Mouse (Mus musculus) liver, embryonic 11.5 days (tissue): ENCODE results near the gene Rhpn2. TPM values are rescaled to one million over a fixed set of nuclear protein-coding genes. Genes with fewer than 3 reads are reported as not detected.

Experiments
- ATAC-seq: fragments of 200-750 bp; cut with Nextera tagmentation; replicated peaks from 2 replicates; pipeline ENCODE4 v1.8.0; 2017; ENCODE audit warnings: moderate number of reproducible peaks, mild to moderate bottlenecking, moderate TSS enrichment, moderate library complexity; ENCODE audit not compliant: low FRiP score
- DNase-seq: peaks from one replicate; pipeline ENCODE4 v3.0.0-alpha.2; 2017; ENCODE audit warnings: low spot score
- H3K27ac ChIP-seq: fragments of 300-500 bp; sonication (generic); 2 replicates; pipeline ENCODE4 v1.5.1; 2014; ENCODE audit warnings: mild to moderate bottlenecking, low read depth, low read length, control low read depth
- H3K27me3 ChIP-seq: fragments of 300-500 bp; sonication (generic); replicated peaks from 2 replicates; pipeline ENCODE4 v1.6.1; 2014; ENCODE audit warnings: low read length, mixed read lengths; ENCODE audit not compliant: control insufficient read depth, insufficient read depth
- H3K36me3 ChIP-seq: fragments of 300-500 bp; sonication (generic); 2 replicates; pipeline ENCODE4 v1.6.1; 2014; ENCODE audit warnings: mild to moderate bottlenecking, low read length, moderate library complexity, mixed read lengths; ENCODE audit not compliant: control insufficient read depth, insufficient read depth
- H3K4me1 ChIP-seq: fragments of 300-500 bp; sonication (generic); replicated peaks from 2 replicates; pipeline ENCODE4 v1.6.1; 2014; ENCODE audit warnings: low read length, mixed read lengths; ENCODE audit not compliant: control insufficient read depth, insufficient read depth
- H3K4me2 ChIP-seq: fragments of 300-500 bp; sonication (generic); 2 replicates; pipeline ENCODE4 v1.6.1; 2014; ENCODE audit warnings: mild to moderate bottlenecking, control low read depth, moderate library complexity
- H3K4me3 ChIP-seq: fragments of 300-500 bp; sonication (generic); 2 replicates; pipeline ENCODE4 v1.5.1; 2014; ENCODE audit warnings: low read depth, low read length, control low read depth
- H3K9ac ChIP-seq: fragments of 300-500 bp; sonication (generic); 2 replicates; pipeline ENCODE4 v1.6.1; 2014; ENCODE audit warnings: low read depth, low read length, control low read depth
- H3K9me3 ChIP-seq: fragments of 300-500 bp; sonication (generic); 2 replicates; pipeline ENCODE4 v1.6.1; 2016; ENCODE audit warnings: low read length, inconsistent platforms, mixed read lengths; ENCODE audit not compliant: control insufficient read depth
- WGBS: fragments of 180-500 bp; shearing (Covaris S2); extraction: QIAGEN DNeasy Blood & Tissue Kit; methylation state at CpG from one replicate; pipeline ENCODE4 v1.1.7; 2014; 5-methylcytosine and 5-hydroxymethylcytosine counted together
- polyA plus RNA-seq: library from polyadenylated mRNA; unstranded; fragments of >200 nt; fragmentation: Nextera tagmentation; extraction: Ambion mirVana; gene quantifications from 2 replicates; pipeline ENCODE4 v1.2.1, GENCODE M21; 2014

Gene Rhpn2
- polyA plus RNA-seq, 1 experiment from 2014 or later: 6.1 TPM

DNA sequence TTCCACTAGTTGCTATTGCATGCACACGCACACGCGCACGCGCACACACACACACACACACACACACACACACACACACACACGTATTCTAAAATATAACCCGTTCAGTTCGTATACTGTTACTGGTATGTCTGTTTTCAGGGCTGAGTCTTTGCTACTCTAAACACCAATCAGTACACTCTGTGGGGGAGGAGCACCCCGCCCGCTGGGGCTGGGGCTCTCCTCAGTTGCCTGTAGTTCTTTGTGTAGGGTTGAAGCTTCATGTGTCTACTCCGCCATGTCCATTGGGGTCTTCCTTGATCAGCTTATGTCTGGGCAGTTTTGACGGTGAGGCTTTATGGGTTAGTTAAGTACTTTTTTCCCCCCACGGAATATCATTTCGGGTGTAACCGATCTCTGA lies 19.3 kb downstream of the Rhpn2 start:
- no peaks in the 10 kb centered on the region for H3K36me3 ChIP-seq
- H3K4me1 ChIP-seq: no peaks in the 10 kb centered on the region
- H3K27ac ChIP-seq: no peak overlapping the region
- no peak for DNase-seq
- H3K27me3 ChIP-seq: no peaks in the 10 kb centered on the region
- no peak for ATAC-seq
- H3K4me2 ChIP-seq: no peak overlapping the region
- H3K4me3 ChIP-seq: no peak overlapping the region
- WGBS: 93% methylated on average over 15 of the region's 15 CpGs
- H3K9me3 ChIP-seq: no peaks in the 10 kb centered on the region
- H3K9ac ChIP-seq: no peak overlapping the region

DNA sequence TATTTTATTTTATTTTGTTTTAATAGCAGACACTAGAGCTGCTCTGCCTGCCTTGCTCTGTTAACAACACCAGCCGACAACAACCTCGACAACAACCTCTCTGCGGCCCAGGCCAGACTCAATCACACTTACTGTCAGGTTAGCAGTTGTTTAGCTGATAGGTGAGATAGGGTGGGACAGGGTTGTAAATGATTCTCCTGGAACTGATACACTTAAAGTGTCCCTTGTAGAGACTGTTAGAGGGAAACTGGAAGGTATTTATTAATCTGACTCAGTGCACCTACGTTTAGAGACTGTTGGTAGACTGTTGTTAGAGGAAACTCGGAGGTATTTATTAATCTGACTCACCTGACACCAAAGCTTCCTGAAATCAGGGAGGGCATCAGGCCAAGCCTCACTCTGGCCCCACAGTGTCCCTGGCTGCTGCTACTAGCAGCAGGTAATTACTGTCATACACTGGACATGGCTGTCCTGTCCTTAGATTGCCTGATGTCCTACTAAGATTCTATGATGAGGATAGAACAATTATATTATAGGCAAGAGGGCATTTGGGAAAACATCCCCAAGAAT lies 21.4 kb downstream of the Rhpn2 start:
- DNase-seq (no peak), ATAC-seq (no peak)
- H3K9ac ChIP-seq: no peak overlapping the region
- no peak overlapping the region for H3K4me3 ChIP-seq
- H3K27ac ChIP-seq: no peak overlapping the region
- no peaks in the 10 kb centered on the region for H3K4me1 ChIP-seq
- no peak overlapping the region for H3K4me2 ChIP-seq
- H3K27me3 ChIP-seq: no peaks in the 10 kb centered on the region
- no peaks in the 10 kb centered on the region for H3K36me3 ChIP-seq
- 54% methylated on average over 5 of the region's 5 CpGs for WGBS
- no peaks in the 10 kb centered on the region for H3K9me3 ChIP-seq

DNA sequence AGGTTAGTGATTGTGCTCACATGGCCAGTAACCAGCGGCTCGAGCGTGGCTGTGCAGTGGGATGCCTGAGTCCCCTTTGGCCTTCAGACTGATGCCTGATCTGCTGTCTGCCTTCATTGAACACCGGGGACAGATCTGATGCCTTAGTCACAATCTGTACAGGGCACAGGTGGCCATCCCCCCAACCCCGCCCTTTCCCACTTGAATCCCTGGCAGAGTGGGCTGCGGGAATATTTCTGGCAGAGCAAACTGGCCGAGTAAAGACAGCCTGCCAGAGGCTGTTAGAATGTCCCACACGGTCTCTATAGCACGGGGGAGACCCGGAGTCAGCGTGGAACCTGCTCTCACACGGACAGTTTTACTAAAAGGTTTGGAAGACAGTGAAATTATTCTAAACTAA lies 23.7 kb downstream of the Rhpn2 start:
- 83% methylated on average over 12 of the region's 12 CpGs for WGBS
- no peak for ATAC-seq
- Histone ChIP-seq H3K27me3 (no peaks in the 10 kb centered on the region), H3K4me3 (no peak overlapping the region), H3K9ac (no peak overlapping the region), H3K9me3 (no peaks in the 10 kb centered on the region), H3K27ac (no peak overlapping the region), H3K36me3 (no peaks in the 10 kb centered on the region), H3K4me1 (peaks cover 2% of the 10 kb centered on the region; the same call in 1 of the 2 replicates), H3K4me2 (no peak overlapping the region)
- DNase-seq: no peak

DNA sequence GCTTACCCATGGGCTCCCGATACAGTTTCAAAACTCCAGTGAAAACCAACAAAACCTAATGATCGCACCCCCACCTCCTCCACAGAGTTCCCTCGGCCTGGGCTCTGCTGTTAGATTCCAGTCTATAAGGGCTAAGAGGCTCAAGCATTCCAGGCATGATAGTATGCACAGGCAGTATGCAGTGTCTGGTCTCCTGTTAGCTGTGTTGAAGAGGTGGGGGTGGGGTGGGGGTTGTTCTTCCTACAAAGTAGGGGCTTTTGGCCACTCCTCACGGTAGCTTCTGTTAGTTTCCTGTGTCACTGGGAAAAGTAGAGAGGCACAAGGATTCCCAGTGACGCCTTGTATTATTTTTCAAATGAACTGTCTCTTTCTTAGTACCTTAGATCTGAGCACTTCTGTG lies 28.3 kb downstream of the Rhpn2 start:
- DNase-seq (no peak), ATAC-seq (no peak)
- Histone ChIP-seq H3K4me2 (no peak overlapping the region), H3K27ac (no peak overlapping the region), H3K9me3 (no peaks in the 10 kb centered on the region), H3K36me3 (no peaks in the 10 kb centered on the region), H3K4me3 (no peak overlapping the region), H3K9ac (no peak overlapping the region), H3K27me3 (no peaks in the 10 kb centered on the region), H3K4me1 (peaks cover 4% of the 10 kb centered on the region; the same call in 1 of the 2 replicates)
- WGBS: 53% methylated on average over 5 of the region's 5 CpGs

DNA sequence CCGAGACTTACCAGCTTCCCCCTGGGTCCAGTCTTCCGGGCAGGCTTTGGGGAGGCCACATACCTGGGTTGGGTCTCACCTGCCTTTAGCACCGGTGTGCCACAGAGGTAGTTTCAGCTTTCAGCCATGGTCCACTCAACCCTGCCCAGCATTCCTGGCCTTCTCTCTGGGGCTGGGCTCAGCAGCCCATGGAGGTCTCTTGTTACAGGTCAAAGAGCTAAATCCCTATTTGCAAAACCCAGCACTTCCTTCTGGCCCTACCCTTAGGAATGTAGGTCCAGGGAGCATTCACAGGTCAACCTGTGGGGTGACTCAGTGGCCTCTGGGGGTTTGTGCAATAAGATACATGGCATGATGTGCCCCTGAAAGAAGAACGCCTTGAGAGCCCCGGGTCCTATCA lies 28.9 kb downstream of the Rhpn2 start:
- Histone ChIP-seq H3K27ac (no peak overlapping the region), H3K36me3 (no peaks in the 10 kb centered on the region), H3K27me3 (no peaks in the 10 kb centered on the region), H3K9ac (no peak overlapping the region), H3K9me3 (no peaks in the 10 kb centered on the region), H3K4me3 (no peak overlapping the region), H3K4me2 (no peak overlapping the region), H3K4me1 (peaks cover 4% of the 10 kb centered on the region; the same call in 1 of the 2 replicates)
- ATAC-seq (peak; percentile 57), DNase-seq (no peak)
- WGBS: 70% methylated on average over 5 of the region's 5 CpGs

DNA sequence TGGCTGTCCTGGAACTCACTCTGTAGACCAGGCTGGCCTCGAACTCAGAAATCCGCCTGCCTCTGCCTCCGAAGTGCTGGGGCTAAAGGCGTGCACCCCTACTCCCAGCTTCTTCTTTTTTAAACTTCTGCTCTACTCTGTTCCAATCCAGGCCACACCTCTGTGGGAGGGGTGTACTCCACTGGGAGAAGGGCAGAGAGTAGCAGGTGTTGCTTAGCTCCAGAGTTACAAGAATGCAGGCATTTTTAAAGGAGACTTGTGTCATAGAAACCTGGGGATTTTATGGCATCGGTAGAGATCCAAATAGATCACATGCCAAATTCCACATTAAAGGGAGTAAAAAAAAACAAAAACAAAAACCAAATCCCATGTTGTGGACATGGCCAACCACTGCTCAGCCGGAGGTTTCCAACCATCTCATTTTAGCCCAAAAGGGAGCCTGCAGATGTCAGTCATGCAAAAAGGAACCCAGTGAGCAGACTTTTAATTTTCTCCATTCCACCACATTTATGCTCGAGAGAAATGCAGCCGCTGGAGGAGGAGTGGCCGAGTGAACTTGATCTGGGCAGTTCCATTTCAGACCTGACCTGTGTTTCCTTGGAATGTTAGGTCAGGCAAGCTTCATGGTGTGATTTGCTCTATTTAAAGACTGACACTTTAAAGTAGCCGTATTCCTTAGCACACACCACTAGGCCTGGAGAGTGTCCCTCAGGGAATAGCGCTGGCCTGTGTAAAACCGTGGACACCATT lies 31.4 kb downstream of the Rhpn2 start:
- Histone ChIP-seq H3K9ac (no peak overlapping the region), H3K4me1 (peaks cover 4% of the 10 kb centered on the region; the same call in 1 of the 2 replicates), H3K9me3 (no peaks in the 10 kb centered on the region), H3K27me3 (no peaks in the 10 kb centered on the region), H3K4me2 (no peak overlapping the region), H3K36me3 (no peaks in the 10 kb centered on the region), H3K4me3 (no peak overlapping the region), H3K27ac (no peak overlapping the region)
- ATAC-seq: no peak
- no peak for DNase-seq
- WGBS: 77% methylated on average over 12 of the region's 12 CpGs

DNA sequence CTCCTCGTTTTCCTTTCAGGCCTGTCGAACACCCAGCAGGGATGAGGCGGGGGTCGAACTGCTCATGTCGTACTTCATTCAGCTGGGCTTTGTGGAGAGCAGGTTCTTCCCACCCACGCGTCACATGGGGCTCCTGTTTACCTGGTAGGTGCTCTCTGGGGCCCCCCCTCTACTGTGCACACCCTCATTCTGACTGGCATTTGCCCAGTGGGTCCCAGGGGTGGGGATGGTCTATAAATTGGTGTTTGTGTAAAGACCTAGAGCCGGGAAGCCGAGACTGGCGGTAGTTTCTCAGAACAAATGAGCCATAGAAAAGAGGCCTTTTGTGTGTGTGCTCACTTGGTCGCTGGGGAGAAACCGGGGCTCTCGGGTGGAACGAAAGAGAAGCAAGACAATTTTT lies 37.1 kb downstream of the Rhpn2 start:
- no peaks in the 10 kb centered on the region for H3K27me3 ChIP-seq
- no peak for DNase-seq
- no peaks in the 10 kb centered on the region for H3K4me1 ChIP-seq
- H3K9ac ChIP-seq: no peak overlapping the region
- ATAC-seq: no peak
- H3K27ac ChIP-seq: no peak overlapping the region
- H3K36me3 ChIP-seq: no peaks in the 10 kb centered on the region; the same call in 1 of the 2 replicates
- WGBS: 86% methylated on average over 14 of the region's 14 CpGs
- no peak overlapping the region for H3K4me3 ChIP-seq
- H3K9me3 ChIP-seq: no peaks in the 10 kb centered on the region
- H3K4me2 ChIP-seq: no peak overlapping the region

DNA sequence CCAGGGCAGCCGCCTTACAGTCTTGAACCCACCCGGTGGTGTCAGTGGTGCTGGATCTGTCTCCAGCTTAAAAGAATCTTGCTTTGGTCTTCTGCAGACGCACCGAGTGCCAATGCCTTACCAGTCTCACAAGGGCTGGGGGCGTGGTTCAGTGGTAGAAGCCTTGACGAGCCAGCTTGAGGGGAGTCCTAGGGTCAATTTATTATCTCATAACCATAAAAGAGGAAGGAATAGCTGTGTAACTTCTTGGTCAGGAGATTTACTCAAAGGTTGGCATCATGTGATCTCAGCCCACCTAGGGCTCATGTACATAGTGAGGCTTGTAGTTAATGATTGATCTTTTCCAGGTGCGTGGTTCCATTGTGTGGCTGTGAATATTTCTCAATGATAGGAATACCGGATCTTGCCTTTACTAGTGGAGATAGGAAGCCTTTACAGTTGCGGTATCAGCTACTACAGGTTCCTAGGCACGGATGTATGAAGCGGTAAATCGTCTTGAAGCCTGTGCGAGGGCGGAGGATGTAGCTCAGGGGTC lies 38.6 kb downstream of the Rhpn2 start:
- Histone ChIP-seq H3K9me3 (no peaks in the 10 kb centered on the region), H3K4me1 (no peaks in the 10 kb centered on the region), H3K4me2 (no peak overlapping the region), H3K36me3 (no peaks in the 10 kb centered on the region; the same call in 1 of the 2 replicates), H3K27me3 (no peaks in the 10 kb centered on the region), H3K27ac (no peak overlapping the region), H3K9ac (no peak overlapping the region), H3K4me3 (no peak overlapping the region)
- 80% methylated on average over 14 of the region's 14 CpGs for WGBS
- no peak for DNase-seq
- ATAC-seq: no peak
